8 mouse cellular contexts compared by ENCODE assay signal in the genomic region with DNA sequence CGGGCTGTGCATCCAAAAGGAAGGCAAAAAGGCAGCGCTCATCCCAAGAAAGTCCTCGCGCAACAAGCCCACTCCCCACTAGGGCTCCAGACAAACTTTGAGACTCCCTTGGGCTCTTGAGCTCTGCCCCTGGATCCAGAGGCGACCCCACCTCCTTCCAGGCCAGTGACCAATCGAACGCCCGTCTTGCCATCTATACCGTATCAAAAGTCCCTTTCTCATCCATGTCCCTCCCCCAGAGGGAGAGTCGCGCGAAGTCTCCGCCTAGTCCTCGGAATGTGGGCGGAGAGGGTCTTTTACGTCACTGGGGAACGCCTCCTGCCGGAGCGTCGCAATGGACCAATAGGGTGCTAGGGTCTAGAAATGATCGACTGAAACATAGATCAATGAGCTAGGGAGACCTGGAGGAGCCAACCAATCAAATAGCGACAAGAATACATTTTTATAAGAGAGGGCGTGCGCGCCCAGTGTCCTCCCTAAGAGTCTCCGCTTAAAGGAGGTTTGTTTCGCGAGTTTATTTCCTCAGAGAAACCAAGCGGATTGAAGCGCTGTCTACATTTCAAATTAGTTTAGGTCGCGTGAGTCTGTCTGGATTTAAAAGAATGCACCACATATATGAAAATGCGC. TPM values are rescaled to one million over a fixed set of nuclear protein-coding genes. Genes with fewer than 3 reads are reported as not detected.
DNase-seq lines count a peak whose midpoint lies in the region; ATAC-seq lines count a peak whose summit lies in the region.

A gene (minus strand): TSS at position 106 of the 627 bp plus-strand sequence.

- peak; percentile 99 for ATAC-seq in hindbrain, embryonic 13.5 days (ENCODE audit: low FRiP score)

- peak within 1 kb of the TSS; percentile 75 for H3K9ac ChIP-seq in hindbrain, embryonic 13.5 days

- under 1% methylated on average over 33 of the region's 33 CpGs for WGBS in hindbrain, embryonic 13.5 days

- peak within 1 kb of the TSS; percentile 88 for H3K4me2 ChIP-seq in hindbrain, embryonic 13.5 days

- H3K27ac ChIP-seq in hindbrain, embryonic 13.5 days = peak within 1 kb of the TSS; percentile 78

- no peaks in the 10 kb centered on the region for H3K36me3 ChIP-seq in hindbrain, embryonic 13.5 days

- H3K27me3 ChIP-seq in hindbrain, embryonic 13.5 days = peaks cover 11% of the 10 kb centered on the region; the same call in 1 of the 2 replicates

- peak within 1 kb of the TSS; percentile 77 for H3K4me3 ChIP-seq in hindbrain, embryonic 13.5 days

- no peaks in the 10 kb centered on the region for H3K9me3 ChIP-seq in hindbrain, embryonic 13.5 days

- DNase-seq in WW6 (ENCODE audit: low read depth, low spot score) = peak; percentile 98
- peak; percentile 90 to 91 for DNase-seq in cerebellum, postnatal 36 days
- DNase-seq in frontal cortex, postnatal 25 days (ENCODE audit: low spot score in 2 of 2) = peak; percentile 80 to 91
- DNase-seq in layer of hippocampus, postnatal 14 days (ENCODE audit: low spot score in 2 of 2) = peak; percentile 89 to 99
- DNase-seq in lung, postnatal 10 days = peak; percentile 98
- DNase-seq in ovary, postnatal 14 days (ENCODE audit: low spot score) = peak; percentile 91
- DNase-seq in thymus, postnatal 10 days (ENCODE audit: low spot score in 2 of 2) = peak; percentile 94 to 97

- H3K4me1 ChIP-seq in hindbrain, embryonic 13.5 days (replicated peaks) = peaks cover 14% of the 10 kb centered on the region

RNA-seq across cellular contexts. Expression of the gene that starts here (rescaled TPM):
- 4.1 and 4.6 TPM in 2 replicates for polyA plus RNA-seq in hindbrain, embryonic 13.5 days (2015; fragmentation: Nextera tagmentation; extraction: Ambion mirVana)
- total RNA-seq in layer of hippocampus, postnatal 14 days (2021) = 10 to 100 TPM in 1 of 2 experiments, 1 to 10 TPM in 1; 9.4 to 11.0 TPM

Comparison
In these comparisons a context has a peak if more than half of its experiments do, and no peak if none do; other contexts are left out.
1. Peak in every context shown above with its lines: DNase-seq, ATAC-seq, H3K4me3 ChIP-seq and H3K27ac ChIP-seq.